Mouse (Mus musculus) right cerebral cortex, postnatal 14 days (tissue): Measurements from ENCODE around the gene Vmn1r188.
"Not testable (repeated sequence)": the region's sequence is repeated elsewhere in the genome, so short reads cannot be mapped to it uniquely, and the experiment has no call there.

Experiments
- DNase-seq: peaks from one replicate; pipeline ENCODE4 v3.0.0; 2022

Vmn1r188 gene

DNA sequence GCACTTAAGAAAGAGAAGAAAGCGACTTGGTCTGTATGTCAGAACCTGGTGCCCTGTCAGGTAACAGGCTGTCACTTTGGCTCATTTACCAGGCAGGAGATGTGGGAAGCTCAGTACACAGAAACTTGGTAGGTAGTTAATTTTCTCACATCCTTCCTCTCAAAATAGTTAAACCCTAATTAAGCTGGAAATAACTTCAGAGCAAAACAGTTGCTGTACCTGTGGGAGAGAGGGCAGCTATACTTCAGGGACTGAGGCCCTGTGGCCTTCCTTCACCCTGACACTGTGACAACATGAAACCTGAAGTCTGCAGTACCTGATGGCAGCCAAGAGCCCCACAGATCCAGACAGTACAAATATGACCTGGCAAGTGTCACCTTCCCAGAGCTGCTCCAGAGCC, at the start of gene Vmn1r188:
Gene Vmn1r188, plus strand, starts transcription at position 301 of the 400 bp plus-strand sequence.
- not testable (repeated sequence) for DNase-seq

DNA sequence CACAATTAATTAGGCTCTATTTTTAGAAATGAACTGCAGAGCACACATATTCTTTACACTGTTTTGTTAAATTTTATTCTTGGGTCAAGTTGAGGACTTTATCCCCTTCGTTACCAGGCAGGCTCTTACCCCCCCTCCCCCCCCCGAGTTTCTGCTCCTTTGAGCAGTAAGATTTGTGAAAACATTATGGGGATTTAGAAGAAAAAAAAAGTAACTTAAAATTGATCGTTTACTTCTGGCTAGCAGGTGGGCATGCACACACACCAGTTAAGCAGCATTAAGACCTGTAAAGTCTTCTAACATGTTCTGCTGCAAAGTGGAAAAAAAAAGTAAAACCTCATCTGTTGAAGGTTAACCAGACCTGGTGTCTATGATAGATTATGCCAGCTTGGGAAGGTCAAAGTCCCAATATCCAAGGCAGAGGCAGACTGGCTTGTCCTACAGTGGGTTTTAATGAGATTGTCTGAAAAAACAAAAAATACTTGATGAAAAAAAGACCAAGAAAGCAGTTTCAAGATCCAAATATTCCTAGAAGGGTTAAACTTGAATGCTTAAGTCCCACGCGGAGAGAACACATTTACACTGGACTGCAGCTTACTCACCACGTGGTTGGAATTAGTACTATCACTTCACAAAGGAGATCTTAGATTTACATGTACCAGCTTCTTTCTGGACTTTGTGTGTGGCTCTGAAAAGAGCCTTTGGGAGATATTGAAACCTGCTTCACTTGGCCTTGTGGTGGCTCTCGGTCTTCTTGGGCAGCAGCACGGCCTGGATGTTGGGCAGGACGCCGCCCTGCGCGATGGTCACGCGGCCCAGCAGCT, 49.6 kb upstream of the Vmn1r188 start:
- DNase-seq, result no peak

DNA sequence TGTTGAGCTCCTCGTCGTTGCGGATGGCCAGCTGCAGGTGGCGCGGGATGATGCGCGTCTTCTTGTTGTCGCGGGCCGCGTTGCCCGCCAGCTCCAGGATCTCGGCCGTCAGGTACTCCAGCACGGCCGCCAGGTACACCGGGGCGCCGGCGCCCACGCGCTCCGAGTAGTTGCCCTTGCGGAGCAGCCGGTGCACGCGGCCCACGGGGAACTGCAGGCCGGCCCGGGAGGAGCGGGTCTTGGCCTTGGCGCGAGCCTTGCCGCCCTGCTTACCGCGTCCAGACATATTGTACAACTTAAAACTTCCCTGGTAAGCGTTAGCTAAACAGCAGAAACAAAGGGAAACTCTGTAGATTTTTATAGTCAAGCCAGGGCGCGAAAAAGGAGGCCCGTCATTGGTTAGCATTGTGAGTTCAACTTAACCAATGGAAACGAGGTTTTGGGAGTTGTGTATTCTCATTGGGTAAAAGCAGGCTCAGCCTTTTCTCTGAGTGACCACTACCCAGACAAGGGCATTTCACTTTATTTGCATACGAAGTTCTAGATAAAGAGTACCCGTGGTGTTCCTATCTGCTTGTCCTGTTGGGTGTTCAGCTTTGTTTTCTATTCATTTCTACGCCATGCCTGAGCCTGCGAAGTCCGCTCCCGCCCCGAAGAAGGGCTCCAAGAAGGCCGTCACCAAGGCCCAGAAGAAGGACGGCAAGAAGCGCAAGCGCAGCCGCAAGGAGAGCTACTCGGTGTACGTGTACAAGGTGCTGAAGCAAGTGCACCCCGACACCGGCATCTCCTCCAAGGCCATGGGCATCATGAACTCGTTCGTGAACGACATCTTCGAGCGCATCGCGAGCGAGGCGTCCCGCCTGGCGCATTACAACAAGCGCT, 48.7 kb upstream of the Vmn1r188 start, which contains the start of the genes Hist1h2ah and Hist1h2bk:
Gene Hist1h2ah, minus strand, starts transcription at position 302 of the 882 bp plus-strand sequence.
Gene Hist1h2bk, plus strand, starts transcription at position 604 of the 882 bp plus-strand sequence.
- peak; percentile 66 for DNase-seq

DNA sequence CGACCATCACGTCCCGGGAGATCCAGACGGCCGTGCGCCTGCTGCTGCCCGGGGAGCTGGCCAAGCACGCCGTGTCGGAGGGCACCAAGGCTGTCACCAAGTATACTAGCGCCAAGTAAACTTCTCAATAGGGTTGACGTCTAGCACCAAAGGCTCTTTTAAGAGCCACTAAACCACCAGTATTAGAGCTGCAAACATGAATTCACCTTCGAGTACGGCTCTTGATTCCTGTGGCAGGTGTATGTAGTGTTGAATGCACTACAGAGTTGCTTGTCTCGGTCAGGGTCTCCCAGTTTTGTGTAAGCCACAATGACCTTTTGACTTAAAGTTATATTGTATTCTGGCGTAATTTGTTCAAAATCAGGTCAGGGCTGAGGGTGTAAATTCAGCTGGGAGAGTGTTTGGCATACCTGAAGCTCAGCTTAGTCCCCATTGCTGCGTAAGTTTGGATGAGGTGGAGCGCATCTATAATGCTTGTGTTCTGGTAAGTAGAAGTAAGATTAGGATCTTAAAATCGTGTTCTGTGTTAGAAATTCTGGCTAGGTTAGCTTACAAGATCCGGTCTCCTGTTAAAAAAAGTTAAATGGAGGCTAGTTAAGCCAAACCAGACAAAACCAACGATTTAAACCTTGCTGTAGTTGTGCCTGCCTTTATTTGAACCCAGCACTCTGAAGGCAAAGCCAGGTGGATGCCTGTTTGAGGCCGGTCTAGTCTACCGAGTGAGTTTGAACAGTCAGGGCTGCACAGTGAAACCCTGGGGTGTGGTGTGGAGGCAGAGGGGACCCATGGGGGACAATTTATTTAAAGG, 47.9 kb upstream of the Vmn1r188 start:
- DNase-seq, result no peak

DNA sequence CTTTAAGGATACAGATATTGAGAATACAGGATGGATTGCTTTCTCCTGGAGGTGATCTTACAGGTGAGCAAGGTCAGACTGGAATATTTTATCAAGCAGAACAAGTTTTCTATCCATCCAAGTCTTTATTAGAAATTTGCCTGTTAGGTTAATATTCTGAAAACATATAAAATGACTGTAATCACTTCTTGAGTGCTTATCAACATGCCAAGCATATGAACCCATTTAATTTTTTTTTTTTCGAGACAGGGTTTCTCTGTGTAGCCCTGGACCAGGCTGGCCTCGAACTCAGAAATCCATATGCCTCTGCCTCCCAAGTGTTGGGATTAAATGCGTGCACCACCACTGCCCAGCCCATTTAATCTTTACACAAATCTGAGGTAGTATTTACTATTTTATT, 47.3 kb upstream of the Vmn1r188 start:
- DNase-seq, result no peak

DNA sequence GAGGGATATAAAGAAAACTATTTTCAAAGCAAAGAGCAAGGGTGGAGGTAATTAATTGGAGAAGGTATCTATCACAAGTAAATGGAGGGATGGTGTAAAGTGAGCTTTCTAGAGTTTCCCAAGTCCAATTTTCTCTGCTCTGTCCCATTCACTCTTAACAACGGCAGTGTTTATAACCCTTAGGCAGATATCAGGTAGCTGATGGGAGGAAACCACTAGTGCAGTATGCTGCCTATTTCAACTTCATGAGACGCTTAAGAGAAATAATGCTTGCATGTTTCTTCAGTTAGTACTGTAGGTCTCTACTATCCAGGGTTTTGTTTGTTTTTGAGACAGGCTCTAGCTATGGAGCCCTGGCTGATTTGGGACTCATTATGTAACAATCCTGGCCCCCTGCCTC, 46.8 kb upstream of the Vmn1r188 start:
- no peak for DNase-seq

DNA sequence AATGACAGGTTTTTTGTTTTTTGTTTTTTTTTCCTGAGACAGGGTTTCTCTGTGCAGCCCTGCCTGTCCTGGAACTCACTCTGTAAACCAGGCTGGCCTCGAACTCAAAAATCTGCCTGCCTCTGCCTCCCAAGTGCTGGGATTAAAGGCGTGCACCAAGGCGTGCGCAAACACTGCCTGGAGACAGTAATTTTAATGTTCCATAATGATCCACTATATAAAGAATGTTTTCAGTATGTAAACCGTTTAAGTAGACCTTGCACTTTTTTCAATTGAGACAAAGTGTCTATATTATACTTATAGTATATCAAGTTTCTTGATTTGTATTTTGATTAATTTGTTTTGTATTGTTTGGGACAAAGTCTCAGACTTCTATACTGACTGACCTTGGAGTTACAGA, 44.9 kb upstream of the Vmn1r188 start:
- no peak for DNase-seq

DNA sequence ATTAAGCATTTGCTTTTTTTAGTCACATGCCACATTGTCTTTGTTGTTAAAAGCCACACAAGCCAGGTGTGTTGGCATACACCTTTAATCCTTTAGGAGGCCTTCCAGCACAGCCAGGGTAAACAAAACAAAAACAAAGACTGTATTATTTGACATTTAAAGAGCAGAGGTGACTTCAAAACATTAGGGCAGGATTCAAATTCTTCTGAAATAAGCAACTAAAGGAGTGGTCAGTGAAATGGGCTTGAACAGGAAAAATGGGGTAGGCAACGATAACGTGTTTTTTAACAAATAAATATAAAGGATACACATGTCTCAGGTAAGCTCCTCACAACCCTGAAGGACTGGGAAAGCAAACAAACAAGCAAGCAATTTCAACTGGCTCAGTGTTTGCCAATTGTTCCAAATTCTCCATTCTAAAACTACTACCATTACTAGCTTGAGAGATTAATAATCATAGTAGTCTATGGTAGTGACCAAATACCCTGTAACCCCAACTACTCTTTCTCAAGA, 44.2 kb upstream of the Vmn1r188 start:
- no peak for DNase-seq

DNA sequence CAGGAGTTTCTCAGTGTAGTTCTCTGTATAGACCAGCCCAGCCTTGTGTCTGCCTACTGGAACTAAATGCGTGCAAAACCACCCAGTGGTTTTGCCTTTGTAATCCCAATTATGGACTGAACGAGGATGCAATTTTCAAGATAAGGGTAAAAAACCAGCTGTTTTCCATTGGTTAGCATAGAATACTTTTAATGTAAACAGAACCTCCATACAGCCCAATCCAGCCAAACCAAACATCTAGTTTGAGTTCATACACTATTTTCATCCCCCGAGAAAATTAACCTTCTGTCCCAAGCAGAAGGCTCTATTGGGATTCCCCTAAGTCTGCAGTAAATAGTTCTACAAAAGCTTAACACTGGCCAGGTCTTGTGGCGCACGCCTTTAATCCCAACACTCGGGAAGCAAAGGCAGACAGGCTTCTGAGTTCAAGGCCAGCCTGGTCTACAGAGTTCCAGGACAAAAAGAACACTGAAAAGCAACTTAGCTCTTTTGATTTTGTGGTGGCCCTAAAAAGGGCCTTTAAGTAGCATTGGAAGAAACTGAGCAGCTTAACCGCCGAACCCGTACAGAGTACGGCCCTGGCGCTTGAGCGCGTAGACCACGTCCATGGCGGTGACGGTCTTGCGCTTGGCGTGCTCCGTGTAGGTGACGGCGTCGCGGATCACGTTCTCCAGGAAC, 43.6 kb upstream of the Vmn1r188 start:
- no peak for DNase-seq

DNA sequence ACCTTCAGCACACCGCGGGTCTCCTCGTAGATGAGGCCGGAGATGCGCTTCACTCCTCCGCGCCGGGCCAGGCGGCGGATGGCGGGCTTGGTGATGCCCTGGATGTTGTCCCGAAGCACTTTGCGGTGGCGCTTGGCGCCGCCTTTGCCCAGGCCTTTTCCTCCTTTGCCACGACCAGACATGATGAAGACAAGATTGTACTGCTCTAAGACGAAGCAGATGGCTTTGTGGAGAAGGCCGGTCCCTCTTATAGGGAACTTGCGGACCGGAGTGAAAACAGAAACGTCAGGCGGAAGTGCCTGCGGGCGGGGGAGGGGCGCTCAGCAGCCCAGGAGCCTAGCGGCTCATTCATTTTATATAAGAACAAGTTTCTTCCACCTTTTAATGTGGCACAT, 43.1 kb upstream of the Vmn1r188 start, which contains the start of gene Hist1h4i:
Gene Hist1h4i, minus strand, starts transcription at position 221 of the 395 bp plus-strand sequence.
- peak; percentile 97 for DNase-seq

DNA sequence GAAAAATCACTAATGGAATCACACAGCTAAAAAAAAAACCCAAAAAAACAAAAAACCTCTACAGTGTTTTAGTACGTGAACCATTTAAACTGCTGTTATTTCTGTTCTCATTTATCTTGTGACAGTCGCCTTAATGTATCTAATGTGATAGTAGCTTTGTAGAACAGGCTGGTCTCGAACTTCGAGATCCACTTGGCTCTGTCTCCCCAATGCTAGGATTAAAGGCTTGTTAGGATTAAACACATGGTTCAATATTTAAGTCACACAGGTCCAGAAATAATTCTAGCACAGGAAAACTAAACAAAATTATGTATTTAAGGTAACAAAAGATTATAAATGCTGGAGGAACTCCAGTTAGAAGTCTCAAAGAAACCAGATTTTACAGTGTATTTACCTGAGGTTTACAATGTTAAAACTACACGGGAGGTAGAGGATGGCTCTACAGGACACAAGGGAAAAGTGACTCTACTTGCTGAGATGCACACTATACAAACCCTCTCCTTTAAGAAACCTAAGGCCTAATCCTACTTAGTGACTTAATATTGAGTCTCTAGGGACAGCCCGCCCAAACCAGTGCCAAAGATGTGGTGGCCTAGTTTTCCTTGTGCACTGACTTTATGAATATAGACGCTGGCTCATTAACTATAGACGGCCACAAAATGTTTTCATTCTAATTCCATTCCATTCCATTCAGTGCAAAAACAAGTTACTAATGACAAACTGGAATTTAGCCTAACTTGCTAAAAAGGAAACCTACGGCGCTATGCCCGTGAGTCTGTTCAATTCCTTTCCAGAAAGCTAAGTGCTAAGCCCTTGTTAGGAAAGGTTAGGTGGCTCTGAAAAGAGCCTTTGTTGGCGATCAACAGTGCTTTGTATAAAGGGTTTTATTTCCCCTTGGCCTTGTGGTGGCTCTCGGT, 42.3 kb upstream of the Vmn1r188 start:
- DNase-seq, result no peak

DNA sequence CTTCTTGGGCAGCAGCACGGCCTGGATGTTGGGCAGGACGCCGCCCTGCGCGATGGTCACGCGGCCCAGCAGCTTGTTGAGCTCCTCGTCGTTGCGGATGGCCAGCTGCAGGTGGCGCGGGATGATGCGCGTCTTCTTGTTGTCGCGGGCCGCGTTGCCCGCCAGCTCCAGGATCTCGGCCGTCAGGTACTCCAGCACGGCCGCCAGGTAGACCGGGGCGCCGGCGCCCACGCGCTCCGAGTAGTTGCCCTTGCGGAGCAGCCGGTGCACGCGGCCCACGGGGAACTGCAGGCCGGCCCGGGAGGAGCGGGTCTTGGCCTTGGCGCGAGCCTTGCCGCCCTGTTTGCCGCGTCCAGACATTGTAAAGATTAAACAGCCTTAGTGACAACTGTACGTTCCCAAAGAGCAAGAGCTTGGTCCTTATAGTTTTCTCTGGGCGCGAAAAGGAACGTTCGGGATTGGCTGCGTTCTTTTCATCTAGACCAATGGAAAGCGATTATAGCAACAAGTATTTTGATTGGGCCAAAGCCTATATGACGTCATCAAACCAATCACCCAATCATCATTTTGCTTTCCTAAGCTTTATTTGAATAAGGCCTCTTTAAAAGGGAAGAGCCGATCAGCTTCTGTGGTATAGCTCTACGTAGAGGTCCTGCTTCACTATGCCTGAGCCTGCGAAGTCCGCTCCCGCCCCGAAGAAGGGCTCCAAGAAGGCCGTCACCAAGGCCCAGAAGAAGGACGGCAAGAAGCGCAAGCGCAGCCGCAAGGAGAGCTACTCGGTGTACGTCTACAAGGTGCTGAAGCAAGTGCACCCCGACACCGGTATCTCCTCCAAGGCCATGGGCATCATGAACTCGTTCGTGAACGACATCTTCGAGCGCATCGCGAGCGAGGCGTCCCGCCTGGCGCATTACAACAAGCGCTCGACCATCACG, 41.4 kb upstream of the Vmn1r188 start, which contains the start of the genes Hist1h2ag and Hist1h2bj:
Gene Hist1h2ag, minus strand, starts transcription at position 377 of the 935 bp plus-strand sequence.
Gene Hist1h2bj, plus strand, starts transcription at position 647 of the 935 bp plus-strand sequence.
- peak; percentile 58 for DNase-seq

DNA sequence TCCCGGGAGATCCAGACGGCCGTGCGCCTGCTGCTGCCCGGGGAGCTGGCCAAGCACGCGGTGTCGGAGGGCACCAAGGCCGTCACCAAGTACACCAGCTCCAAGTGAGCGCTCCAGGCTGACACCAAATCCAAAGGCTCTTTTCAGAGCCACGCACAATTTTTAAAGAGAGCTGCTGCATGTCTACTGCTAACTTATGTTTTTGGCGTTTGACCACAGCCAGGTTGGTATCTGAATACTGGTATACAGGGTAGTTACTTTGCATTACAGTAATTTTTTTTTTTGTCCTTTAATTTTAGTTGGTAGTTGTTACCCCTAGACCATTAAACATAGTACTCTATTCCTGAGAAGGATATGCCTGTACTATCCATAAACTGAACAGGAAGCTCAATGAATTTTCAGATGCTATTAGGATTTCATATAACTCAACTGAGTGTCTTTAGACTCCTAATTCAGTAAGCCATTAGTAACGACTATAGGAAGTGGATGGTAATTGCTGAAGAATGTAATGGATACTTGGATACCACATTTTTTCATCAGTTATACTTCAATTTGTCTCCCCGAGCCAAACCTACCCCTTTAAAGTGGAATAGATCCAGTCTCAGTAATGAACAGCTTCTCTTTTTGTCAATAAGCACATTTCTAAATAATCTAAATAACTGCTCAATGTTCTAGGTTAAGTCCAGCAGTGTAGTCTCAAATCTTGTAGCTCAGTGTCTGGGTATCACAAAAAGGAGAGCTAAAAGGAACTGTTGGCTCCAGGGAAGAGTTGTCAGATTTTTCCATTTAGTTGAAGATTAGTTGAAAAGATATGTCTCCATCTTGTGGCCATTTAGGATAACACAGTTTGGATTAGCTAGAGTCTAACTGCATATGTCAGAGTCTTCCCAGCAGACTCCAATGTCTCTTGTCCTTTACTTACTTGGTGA, 40.5 kb upstream of the Vmn1r188 start:
- DNase-seq, result no peak

DNA sequence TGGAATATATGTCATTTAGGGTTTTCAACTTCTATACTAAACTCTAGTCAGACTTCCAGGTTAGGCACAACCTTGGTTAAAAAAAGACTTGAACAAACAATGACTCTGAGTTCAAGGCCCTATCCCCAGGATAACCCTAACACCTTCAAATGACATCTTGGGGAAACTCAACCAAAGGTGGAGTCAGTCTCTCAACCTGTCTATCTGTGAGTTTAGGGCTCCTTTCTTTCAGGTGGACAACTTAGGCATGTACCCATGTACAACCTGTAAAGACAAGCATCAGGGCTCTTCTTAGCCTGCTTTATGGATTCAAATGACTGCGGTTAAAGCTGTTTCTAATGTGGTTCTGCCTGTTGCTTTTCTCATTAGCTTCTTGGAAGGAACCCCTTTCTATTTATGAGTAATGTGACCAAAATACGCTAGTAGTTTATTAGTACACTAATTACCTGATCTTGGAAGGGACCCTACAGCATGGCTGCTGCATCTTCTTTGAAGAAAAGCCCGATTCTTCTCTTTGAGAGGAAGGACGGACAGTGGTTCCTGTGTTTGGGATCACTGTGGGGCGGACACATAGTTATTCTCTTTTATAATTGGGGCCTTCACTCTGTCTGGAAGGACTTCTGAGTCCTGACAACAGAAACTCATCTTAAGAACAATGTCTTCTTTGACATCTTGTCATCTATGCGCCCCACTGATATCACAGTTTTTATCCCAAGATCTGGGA, 39.6 kb upstream of the Vmn1r188 start:
- no peak for DNase-seq

DNA sequence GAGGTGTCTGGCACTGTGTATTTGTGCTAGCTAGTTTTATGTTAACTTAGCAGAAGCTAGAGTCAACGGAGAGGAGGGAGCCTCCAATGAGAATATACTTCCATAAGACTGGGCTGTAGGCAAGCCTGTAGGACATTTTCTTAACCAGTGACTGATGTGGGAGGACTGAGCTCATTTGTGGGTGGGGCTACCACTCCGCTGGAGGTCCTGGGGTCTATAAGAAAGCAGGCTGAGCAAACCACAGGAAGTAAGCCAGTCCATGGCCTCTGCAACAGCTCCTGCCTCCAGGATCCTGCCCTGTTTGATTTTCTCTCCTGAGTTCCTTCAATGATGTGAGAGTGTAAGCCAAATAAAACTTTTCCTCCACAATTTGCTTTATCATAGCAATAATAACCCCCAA, 38.9 kb upstream of the Vmn1r188 start:
- DNase-seq, result no peak

DNA sequence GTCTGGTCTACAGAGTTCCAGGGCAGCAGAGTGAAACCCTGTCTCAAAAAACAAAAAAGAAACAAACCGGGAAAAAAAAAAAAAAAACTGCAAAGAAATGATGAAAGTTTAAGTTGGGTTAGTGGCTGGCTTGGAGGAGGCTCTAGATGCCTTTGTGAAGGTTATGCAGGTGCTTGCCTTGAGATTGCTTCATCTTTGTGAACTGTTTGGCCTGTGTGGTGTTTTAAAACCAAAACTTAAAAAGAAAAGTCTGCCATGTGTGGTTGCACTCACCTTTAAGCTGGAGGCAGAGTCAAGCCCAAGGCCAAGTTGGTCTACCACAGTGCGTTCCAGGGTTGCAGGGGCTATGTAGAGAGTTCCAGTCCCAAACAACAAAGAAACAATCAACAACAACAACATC, 35.2 kb upstream of the Vmn1r188 start:
- no peak for DNase-seq

DNA sequence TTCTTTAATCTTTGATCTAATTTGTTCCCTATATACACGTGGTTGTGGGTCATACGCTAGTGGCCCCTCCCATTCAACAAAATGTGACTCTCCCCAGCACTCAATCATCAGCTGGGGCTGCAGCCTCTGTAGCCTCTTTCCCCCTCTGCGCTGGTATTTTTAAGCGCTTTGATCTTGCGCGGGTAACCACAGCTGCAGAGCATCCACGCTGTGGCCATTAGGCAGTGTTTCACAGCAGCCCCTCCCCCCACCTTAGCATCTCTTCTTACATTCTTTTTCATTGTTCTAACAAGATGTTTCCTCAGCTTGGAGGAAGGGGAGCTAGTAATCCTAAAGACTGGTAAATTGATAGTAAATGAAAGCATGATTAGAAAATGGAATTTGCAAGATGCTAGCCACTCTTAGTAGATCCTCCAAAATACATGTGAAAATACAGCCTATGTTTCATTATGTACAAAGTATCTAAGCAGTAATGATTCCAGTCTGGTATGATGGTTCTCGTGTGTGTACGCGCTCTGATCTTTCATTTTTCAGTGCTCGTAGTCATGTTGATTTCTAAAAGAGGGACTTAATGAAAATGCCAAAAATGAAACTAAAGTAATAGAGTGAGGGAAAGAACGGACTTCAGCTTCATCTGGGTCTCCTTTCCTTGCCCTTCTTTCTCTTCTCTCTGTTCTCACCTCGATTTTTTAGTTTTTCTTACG, 34.4 kb upstream of the Vmn1r188 start:
- peak; percentile 47 for DNase-seq
